Mouse (Mus musculus): ENCODE data around the gene S100a1. TPM values are rescaled to one million over a fixed set of nuclear protein-coding genes. Genes with fewer than 3 reads are reported as not detected.

Gene S100a1
- polyA plus RNA-seq, 1 experiment = not detected

GRCm38 (mm10) chr3:90537141-90537904 is 23.1 kb upstream of the S100a1 start, which contains the start of gene S100a16:
TSS of gene S100a16 (plus strand) at chr3:90537254.
- 63% methylated on average over 10 of the region's 10 CpGs for WGBS
- peak within 1 kb of the TSS; percentile 64; the same call in 1 of the 2 replicates for H3K27ac ChIP-seq (ENCODE audit: insufficient read depth, low read depth, low read length)
- H3K4me3 ChIP-seq (ENCODE audit: insufficient read depth, low read depth, low read length) = peak within 1 kb of the TSS; percentile 41
- H3K4me1 ChIP-seq (ENCODE audit: control insufficient read depth, insufficient read depth, low read length) = peaks cover 13% of the 10 kb centered on the region; the same call in 1 of the 2 replicates
- TF ChIP-seq POLR2A (IDR thresholded peaks at IDR 0.05; ENCODE audit: insufficient read depth, low read depth, low read length) (no peak), CTCF (IDR thresholded peaks at IDR 0.05; ENCODE audit: insufficient read depth, low read depth, low read length) (no peak)

- TF ChIP-seq CTCF (IDR thresholded peaks at IDR 0.05; ENCODE audit: insufficient read depth, low read depth, low read length) (no peak), POLR2A (IDR thresholded peaks at IDR 0.05; ENCODE audit: insufficient read depth, low read depth, low read length) (no peak)
Observed at GRCm38 (mm10) chr3:90535446-90535845, 21.3 kb upstream of the S100a1 start.

GRCm38 (mm10) chr3:90531713-90532112 is 17.5 kb upstream of the S100a1 start:
- 83% methylated on average over 5 of the region's 5 CpGs for WGBS
- H3K4me1 ChIP-seq (ENCODE audit: control insufficient read depth, insufficient read depth, low read length) = 0 out of 2 replicates have a peak, but pooled peaks cover under 1% of the 10 kb centered on the region
- TF ChIP-seq CTCF (IDR thresholded peaks at IDR 0.05; ENCODE audit: insufficient read depth, low read depth, low read length) (no peak), POLR2A (IDR thresholded peaks at IDR 0.05; ENCODE audit: insufficient read depth, low read depth, low read length) (no peak)
- no peak overlapping the region for H3K4me3 ChIP-seq (ENCODE audit: insufficient read depth, low read depth, low read length)
- no peak overlapping the region for H3K27ac ChIP-seq (ENCODE audit: insufficient read depth, low read depth, low read length)

More at GRCm38 (mm10) chr3:90535446-90535845, 21.3 kb upstream of the S100a1 start:
- H3K4me3 ChIP-seq (ENCODE audit: insufficient read depth, low read depth, low read length) = no peak overlapping the region
- no peak overlapping the region for H3K27ac ChIP-seq (ENCODE audit: insufficient read depth, low read depth, low read length)
- peaks cover 6% of the 10 kb centered on the region; the same call in 1 of the 2 replicates for H3K4me1 ChIP-seq (ENCODE audit: control insufficient read depth, insufficient read depth, low read length)
- 83% methylated on average over 1 of the region's 1 CpGs for WGBS

- no peak overlapping the region for H3K27ac ChIP-seq (ENCODE audit: insufficient read depth, low read depth, low read length)
- H3K4me3 ChIP-seq (ENCODE audit: insufficient read depth, low read depth, low read length) = no peak overlapping the region
- no peaks in the 10 kb centered on the region for H3K4me1 ChIP-seq (ENCODE audit: control insufficient read depth, insufficient read depth, low read length)
- TF ChIP-seq CTCF (IDR thresholded peaks at IDR 0.05; ENCODE audit: insufficient read depth, low read depth, low read length) = no peak
- TF ChIP-seq POLR2A (IDR thresholded peaks at IDR 0.05; ENCODE audit: insufficient read depth, low read depth, low read length) = no peak
- 90% methylated on average over 7 of the region's 7 CpGs for WGBS
Observed at GRCm38 (mm10) chr3:90527291-90527873, 13.2 kb upstream of the S100a1 start.

- H3K4me3 ChIP-seq (ENCODE audit: insufficient read depth, low read depth, low read length) = no peak within 1 kb of the TSS
- TF ChIP-seq CTCF (IDR thresholded peaks at IDR 0.05; ENCODE audit: insufficient read depth, low read depth, low read length) (no peak), POLR2A (IDR thresholded peaks at IDR 0.05; ENCODE audit: insufficient read depth, low read depth, low read length) (no peak)
- 79% methylated on average over 5 of the region's 5 CpGs for WGBS
- no peak within 1 kb of the TSS for H3K27ac ChIP-seq (ENCODE audit: insufficient read depth, low read depth, low read length)
- H3K4me1 ChIP-seq (ENCODE audit: control insufficient read depth, insufficient read depth, low read length) = no peaks in the 10 kb centered on the region
Observed at GRCm38 (mm10) chr3:90526580-90526979, 12.4 kb upstream of the S100a1 start, which contains the start of gene S100a14. TSS of gene S100a14 (plus strand) at chr3:90526856.

GRCm38 (mm10) chr3:90526076-90526475 is 11.9 kb upstream of the S100a1 start:
- H3K4me1 ChIP-seq (ENCODE audit: control insufficient read depth, insufficient read depth, low read length) = no peaks in the 10 kb centered on the region
- WGBS = 62% methylated on average over 2 of the region's 2 CpGs
- no peak for TF ChIP-seq POLR2A (IDR thresholded peaks at IDR 0.05; ENCODE audit: insufficient read depth, low read depth, low read length)
- TF ChIP-seq CTCF (IDR thresholded peaks at IDR 0.05; ENCODE audit: insufficient read depth, low read depth, low read length) = no peak
- H3K4me3 ChIP-seq (ENCODE audit: insufficient read depth, low read depth, low read length) = no peak overlapping the region
- no peak overlapping the region for H3K27ac ChIP-seq (ENCODE audit: insufficient read depth, low read depth, low read length)

- Histone ChIP-seq H3K27ac (ENCODE audit: insufficient read depth, low read depth, low read length) (no peak overlapping the region), H3K4me1 (ENCODE audit: control insufficient read depth, insufficient read depth, low read length) (no peaks in the 10 kb centered on the region), H3K4me3 (ENCODE audit: insufficient read depth, low read depth, low read length) (no peak overlapping the region)
- TF ChIP-seq POLR2A (IDR thresholded peaks at IDR 0.05; ENCODE audit: insufficient read depth, low read depth, low read length) = no peak
- no peak for TF ChIP-seq CTCF (IDR thresholded peaks at IDR 0.05; ENCODE audit: insufficient read depth, low read depth, low read length)
- 69% methylated on average over 4 of the region's 4 CpGs for WGBS
Observed at GRCm38 (mm10) chr3:90525421-90525820, 11.2 kb upstream of the S100a1 start.

- WGBS = 80% methylated on average over 4 of the region's 4 CpGs
- Histone ChIP-seq H3K4me1 (ENCODE audit: control insufficient read depth, insufficient read depth, low read length) (peaks cover 15% of the 10 kb centered on the region), H3K27ac (ENCODE audit: insufficient read depth, low read depth, low read length) (no peak overlapping the region), H3K4me3 (ENCODE audit: insufficient read depth, low read depth, low read length) (no peak overlapping the region)
- no peak for TF ChIP-seq CTCF (IDR thresholded peaks at IDR 0.05; ENCODE audit: insufficient read depth, low read depth, low read length)
- TF ChIP-seq POLR2A (IDR thresholded peaks at IDR 0.05; ENCODE audit: insufficient read depth, low read depth, low read length) = no peak
Observed at GRCm38 (mm10) chr3:90517711-90518110, 3.5 kb upstream of the S100a1 start.

- TF ChIP-seq POLR2A (IDR thresholded peaks at IDR 0.05; ENCODE audit: insufficient read depth, low read depth, low read length) (no peak), CTCF (IDR thresholded peaks at IDR 0.05; ENCODE audit: insufficient read depth, low read depth, low read length) (no peak)
- 95% methylated on average over 4 of the region's 4 CpGs for WGBS
- no peak overlapping the region for H3K27ac ChIP-seq (ENCODE audit: insufficient read depth, low read depth, low read length)
- H3K4me3 ChIP-seq (ENCODE audit: insufficient read depth, low read depth, low read length) = no peak overlapping the region
- peaks cover 15% of the 10 kb centered on the region for H3K4me1 ChIP-seq (ENCODE audit: control insufficient read depth, insufficient read depth, low read length)
Observed at GRCm38 (mm10) chr3:90515789-90516188, 1.6 kb upstream of the S100a1 start.

All from olfactory bulb, adult 2 months (tissue).